Mouse (Mus musculus) spleen, embryonic (tissue): ENCODE data around the gene Ash1l.

Source experiments
- CTCF ChIA-PET: fragments of 350-600 bp; sonication (Branson Sonifier 250); formaldehyde crosslinking; loops from one replicate; lab custom pipeline; 2022; lab: Charles Lee

Gene Ash1l

GRCm38 (mm10) chr3:88950576-88951326, at the start of gene Ash1l, which contains the start of gene Dap3:
Ash1l (plus strand) TSS chr3:88950622.
Dap3 (minus strand) TSS chr3:88951181.
- CTCF ChIA-PET, result interaction anchor here (0.5 to 0.6 kb wide), 2 partner anchors 47 to 73 kb away, joined by 3 to 9 read pairs; no protein-coding TSS in a partner anchor

- CTCF ChIA-PET, result no interaction called here
These were observed 45.6 kb upstream of the Ash1l start for GRCm38 (mm10) chr3:88904803-88905202.

DNA sequence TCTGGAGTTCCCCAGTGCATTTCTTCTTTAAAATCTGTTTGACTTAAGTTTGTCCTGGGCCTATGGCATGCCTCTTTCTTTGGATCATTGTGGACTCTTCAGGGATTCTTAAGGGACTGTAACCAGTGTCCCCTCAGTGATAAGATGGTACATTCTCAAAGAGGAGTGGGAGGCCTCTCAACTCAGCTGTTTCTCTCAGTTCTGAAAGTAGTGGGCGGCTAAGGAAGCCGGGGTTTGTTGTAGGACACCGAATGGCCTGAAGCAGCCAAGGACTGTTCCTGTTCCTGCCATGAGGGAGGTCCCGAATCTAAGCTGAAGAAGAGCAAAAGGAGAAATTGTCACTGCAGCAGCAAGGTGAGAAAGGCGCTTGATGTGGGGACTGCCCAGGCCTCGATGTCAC, 45.2 kb upstream of the Ash1l start:
- CTCF ChIA-PET, result no interaction called here

- CTCF ChIA-PET, result no interaction called here
These were observed 44.7 kb upstream of the Ash1l start for GRCm38 (mm10) chr3:88905741-88906140.

- CTCF ChIA-PET, result no interaction called here
These were observed 43.8 kb upstream of the Ash1l start for GRCm38 (mm10) chr3:88906393-88907159.

DNA sequence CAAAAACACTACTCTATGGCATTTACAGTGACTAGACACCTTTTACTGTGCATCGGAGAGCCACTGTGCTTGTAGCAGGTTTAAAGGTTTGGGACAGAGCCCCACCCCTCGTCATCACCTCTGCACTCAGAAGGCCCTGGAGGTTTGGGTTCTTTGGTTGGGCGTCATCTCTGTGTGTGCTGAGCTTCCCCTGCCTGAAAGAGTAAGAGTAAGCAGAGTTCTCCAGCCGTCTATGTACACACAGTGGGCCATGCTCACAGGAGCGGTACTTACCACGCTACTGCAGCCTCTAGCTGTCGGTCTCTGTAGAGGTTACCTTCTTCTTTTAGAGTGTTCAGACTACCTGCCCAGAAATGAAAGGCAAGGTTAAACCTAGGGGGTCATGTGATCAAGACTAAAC, 37.8 kb upstream of the Ash1l start:
- CTCF ChIA-PET, result no interaction called here

DNA sequence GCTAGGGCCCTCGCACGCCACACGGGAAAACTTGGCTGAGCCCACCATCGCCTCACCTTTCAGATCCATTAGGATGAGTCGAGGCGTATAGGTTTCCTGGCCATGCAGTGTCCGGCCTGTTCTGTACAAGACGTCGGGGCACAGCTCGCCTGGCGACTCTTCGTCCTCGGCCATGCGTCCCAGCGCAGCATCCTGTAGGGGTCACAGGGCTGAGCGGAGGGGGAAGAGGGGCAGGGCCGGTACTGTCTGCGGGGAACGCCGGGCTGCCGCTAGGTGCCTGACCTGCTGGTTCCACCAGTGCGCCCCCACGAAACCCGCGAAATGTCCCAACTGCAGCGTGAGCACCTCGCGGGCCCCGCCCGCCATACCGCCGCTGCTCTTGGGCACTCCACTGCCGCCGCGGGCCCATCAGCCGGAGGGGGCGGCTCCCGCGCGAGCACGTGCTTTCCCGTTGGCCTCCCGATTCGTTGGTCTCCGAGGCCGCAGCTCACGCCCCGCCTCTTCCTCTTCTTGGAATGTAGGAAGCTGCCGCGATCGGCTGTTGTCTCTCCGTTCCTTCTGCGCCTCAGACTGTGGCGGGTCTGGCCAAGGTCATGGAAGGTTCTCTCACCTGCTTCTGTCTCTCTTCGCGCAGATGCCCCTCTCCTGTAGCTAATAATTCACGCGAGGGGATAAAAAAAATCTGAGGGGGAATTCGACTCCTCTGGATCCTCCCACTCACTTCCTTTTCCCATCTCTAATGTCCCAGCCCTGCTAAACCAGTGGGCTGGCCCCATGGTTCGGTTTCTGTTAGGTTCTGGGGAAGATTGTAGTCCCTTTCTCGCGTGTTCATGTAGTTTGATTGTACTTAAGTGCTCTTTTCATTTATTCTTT, 36.7 kb upstream of the Ash1l start, which contains the start of gene Msto1:
Msto1 (minus strand) TSS at position 489 of the 873 bp plus-strand sequence.
- CTCF ChIA-PET, result no interaction called here

DNA sequence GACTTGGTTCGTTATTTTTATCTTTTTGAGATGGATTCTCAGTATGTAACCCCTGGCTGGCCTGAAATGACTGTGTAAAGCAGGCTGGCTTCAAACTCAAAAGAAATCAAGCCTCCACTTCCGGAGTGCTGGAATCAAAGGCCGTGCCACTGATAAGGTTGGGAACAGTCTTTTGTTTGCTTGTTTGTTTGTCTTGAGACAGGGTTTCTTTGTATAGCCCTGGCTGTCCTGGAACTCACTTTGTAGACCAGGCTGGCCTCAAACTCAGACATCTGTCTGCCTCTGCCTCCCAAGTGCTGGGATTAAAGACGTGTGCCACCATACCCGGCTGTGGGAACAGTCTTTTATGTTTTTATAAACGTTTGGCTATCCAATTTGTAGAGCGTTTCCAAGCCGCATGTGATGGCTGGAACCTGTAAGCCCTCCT, 36.0 kb upstream of the Ash1l start:
- CTCF ChIA-PET, result no interaction called here

- CTCF ChIA-PET, result no interaction called here
These were observed 31.4 kb upstream of the Ash1l start for GRCm38 (mm10) chr3:88918981-88919380.

- CTCF ChIA-PET, result no interaction called here
These were observed 29.0 kb upstream of the Ash1l start for GRCm38 (mm10) chr3:88921411-88921810.

- CTCF ChIA-PET, result no interaction called here
These were observed 26.3 kb upstream of the Ash1l start for GRCm38 (mm10) chr3:88923989-88924591.

GRCm38 (mm10) chr3:88925651-88926050, 24.8 kb upstream of the Ash1l start:
- CTCF ChIA-PET, result no interaction called here

GRCm38 (mm10) chr3:88929501-88929900, 20.9 kb upstream of the Ash1l start:
- CTCF ChIA-PET, result no interaction called here

GRCm38 (mm10) chr3:88939071-88939470, 11.4 kb upstream of the Ash1l start:
- CTCF ChIA-PET, result no interaction called here

GRCm38 (mm10) chr3:88939749-88940148, 10.7 kb upstream of the Ash1l start:
- CTCF ChIA-PET, result interaction anchor here (0.5 kb wide), 1 partner anchor 118 kb away, joined by 3 read pairs; no protein-coding TSS in a partner anchor

DNA sequence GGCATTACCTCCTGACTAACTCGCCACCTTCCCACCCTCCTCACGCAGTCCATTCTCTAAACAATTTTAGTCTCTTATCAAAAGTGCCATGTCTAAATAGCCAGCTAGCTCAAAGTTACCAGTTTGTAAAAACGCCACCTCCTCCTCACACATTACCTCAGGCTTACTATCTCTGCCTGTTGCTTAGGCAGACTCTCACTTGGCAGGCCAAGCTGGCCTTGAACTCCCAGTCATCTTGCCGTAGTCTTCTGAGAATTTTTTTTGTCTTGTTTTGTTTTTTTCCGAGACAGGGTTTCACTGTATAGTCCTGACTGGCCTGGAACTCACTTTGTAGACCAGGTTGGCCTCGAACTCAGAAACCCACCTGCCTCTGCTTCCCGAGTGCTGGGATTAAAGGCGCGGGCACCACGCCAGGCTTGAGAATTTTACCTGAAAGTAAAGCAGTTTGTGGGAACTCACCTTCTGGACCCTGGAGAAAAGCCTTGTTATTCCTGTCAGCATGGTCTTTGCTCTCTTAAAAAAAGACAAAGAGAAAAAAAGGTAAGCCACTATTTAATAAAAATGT, 8.0 kb upstream of the Ash1l start:
- CTCF ChIA-PET, result no interaction called here

DNA sequence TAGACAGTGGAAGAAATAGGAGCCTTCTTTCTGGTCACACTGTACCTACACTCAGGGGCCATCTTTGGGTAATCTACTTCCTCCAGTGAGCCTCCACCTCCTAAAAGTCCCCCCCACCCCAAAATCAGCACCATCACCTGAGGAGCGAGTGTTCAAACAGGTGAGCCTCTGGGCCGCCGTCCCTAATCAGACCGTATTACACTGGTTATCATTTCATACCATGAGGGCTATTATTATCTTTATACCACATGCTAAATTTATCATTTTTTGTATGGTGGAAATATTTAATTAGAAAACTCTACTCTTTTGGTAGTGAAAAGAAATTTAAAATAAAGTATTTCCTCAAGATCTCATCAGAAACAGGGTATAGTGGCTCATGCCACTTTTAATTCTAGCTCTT, 6.3 kb upstream of the Ash1l start:
- CTCF ChIA-PET, result no interaction called here

- CTCF ChIA-PET, result no interaction called here
These were observed 441 bp upstream of the Ash1l start for GRCm38 (mm10) chr3:88949786-88950575.

DNA sequence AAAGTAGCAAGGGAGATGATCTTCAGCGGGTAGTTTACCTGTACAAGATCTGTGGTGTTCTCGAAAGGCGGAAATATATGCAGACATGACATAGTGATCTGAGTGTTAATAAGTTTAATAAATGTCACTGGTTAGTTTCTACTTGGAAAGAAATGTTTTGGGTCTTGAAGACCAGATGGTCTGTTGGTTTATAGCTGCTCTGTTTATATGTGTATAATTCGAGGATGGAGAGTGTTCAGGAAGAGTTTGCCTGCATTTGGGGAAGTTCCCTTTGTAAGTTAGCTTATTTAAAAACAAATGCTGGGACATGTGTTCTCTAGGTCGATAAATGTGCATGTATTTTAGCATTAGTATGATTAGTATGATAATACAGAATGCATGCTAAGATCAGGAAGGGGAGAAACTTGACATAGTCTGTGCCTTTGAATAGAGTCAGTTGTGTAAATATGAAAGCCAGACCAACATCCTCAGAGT, 942 bp downstream of the Ash1l start:
- CTCF ChIA-PET, result interaction anchor here (0.5 to 0.6 kb wide), 2 partner anchors 46 to 73 kb away, joined by 3 to 9 read pairs; no protein-coding TSS in a partner anchor

DNA sequence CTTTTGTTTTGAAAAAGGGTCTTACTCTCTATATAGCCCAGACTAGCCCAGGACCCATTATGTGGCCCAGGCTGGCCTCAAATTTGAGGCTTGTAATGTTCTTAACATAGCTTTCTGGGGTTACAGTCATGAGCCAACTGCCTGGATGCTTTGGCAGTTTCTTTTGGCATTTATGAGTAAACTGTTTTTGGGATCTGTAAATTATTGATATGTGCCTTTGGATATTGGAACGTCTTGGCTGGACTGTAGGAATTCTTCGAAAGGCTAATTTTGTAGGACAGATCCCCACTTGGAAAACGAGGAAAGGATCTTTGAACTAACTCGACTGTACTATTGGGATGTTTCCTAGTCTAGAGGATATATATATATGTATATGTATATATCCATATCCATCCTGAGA, 2.8 kb downstream of the Ash1l start:
- CTCF ChIA-PET, result interaction anchor here (0.7 kb wide), 1 partner anchor 910 kb away, joined by 5 read pairs; no protein-coding TSS in a partner anchor
